Mouse (Mus musculus) sigmoid colon, adult 10 weeks (tissue): ENCODE results near the gene Zkscan4. TPM values are rescaled to one million over a fixed set of nuclear protein-coding genes. Genes with fewer than 3 reads are reported as not detected.

ENCODE experiments used
- polyA plus RNA-seq: library from polyadenylated mRNA; stranded (reverse); fragments of 350-450 nt; fragmentation: Illumina TruSeq; extraction: RNeasy Lipid Tissue Mini Kit (QIAGEN cat#74804); gene quantifications from one replicate; pipeline ENCODE4 v1.2.3, GENCODE M21; 2014; ENCODE audit warnings: low read depth, low replicate concordance

Gene Zkscan4
- polyA plus RNA-seq, result 0.98 TPM

GRCm38 (mm10) chr13:21478759-21479670 lies at the start of gene Zkscan4, which contains the start of gene Gm10065:
TSS of gene Zkscan4 (plus strand) at chr13:21478907.
TSS of gene Gm10065 (minus strand) at chr13:21479441.

GRCm38 (mm10) chr13:21440503-21441206 lies 38.1 kb upstream of the Zkscan4 start, which contains the start of gene Pgbd1:
TSS of gene Pgbd1 (minus strand) at chr13:21441058.

GRCm38 (mm10) chr13:21453449-21453848 lies 25.3 kb upstream of the Zkscan4 start, which contains the start of gene Zscan26:
TSS of gene Zscan26 (minus strand) at chr13:21453730.

GRCm38 (mm10) chr13:21468061-21469019 lies 10.4 kb upstream of the Zkscan4 start, which contains the start of gene Nkapl:
TSS of gene Nkapl (minus strand) at chr13:21468509.

GRCm38 (mm10) chr13:21495080-21495479 lies 16.4 kb downstream of the Zkscan4 start, which contains the start of gene AK157302:
TSS of gene AK157302 (plus strand) at chr13:21495223.

GRCm38 (mm10) chr13:21501182-21501581 lies 22.5 kb downstream of the Zkscan4 start, which contains the start of gene Gm11273:
TSS of gene Gm11273 (minus strand) at chr13:21501418.

GRCm38 (mm10) chr13:21530781-21531201 lies 52.1 kb downstream of the Zkscan4 start, which contains the start of gene Zkscan8:
TSS of gene Zkscan8 (minus strand) at chr13:21531120.

Other genes starting within 250 kb of the Zkscan4 start
- gene Gpx5, start 186.2 kb upstream of the Zkscan4 start, polyA plus RNA-seq, result 1.3 TPM
- gene Gpx6, start 166.8 kb upstream of the Zkscan4 start, polyA plus RNA-seq, result not detected
- gene Olfr1367, start 132.0 kb upstream of the Zkscan4 start, polyA plus RNA-seq, result not detected
- gene Zscan12, start 116.1 kb upstream of the Zkscan4 start, polyA plus RNA-seq, result 10.0 TPM
- gene Zkscan3, start 76.2 kb upstream of the Zkscan4 start, polyA plus RNA-seq, result 121 TPM
- 3.1 TPM for gene Pgbd1, start 37.8 kb upstream of the Zkscan4 start, polyA plus RNA-seq
- 116 TPM for gene Zscan26, start 25.2 kb upstream of the Zkscan4 start, polyA plus RNA-seq
- 0.50 TPM for gene Nkapl, start 10.4 kb upstream of the Zkscan4 start, polyA plus RNA-seq
- not detected for gene Gm10065, start 534 bp downstream of the Zkscan4 start, polyA plus RNA-seq
- 4.5 TPM for gene AK157302, start 16.3 kb downstream of the Zkscan4 start, polyA plus RNA-seq
- gene Gm11273, start 22.5 kb downstream of the Zkscan4 start, polyA plus RNA-seq, result not detected
- 33.2 TPM for gene Zkscan8, start 52.2 kb downstream of the Zkscan4 start, polyA plus RNA-seq
- not detected for gene Olfr1366, start 63.9 kb downstream of the Zkscan4 start, polyA plus RNA-seq
- not detected for gene Olfr1535, start 81.0 kb downstream of the Zkscan4 start, polyA plus RNA-seq
- gene Olfr1364, start 102.9 kb downstream of the Zkscan4 start, polyA plus RNA-seq, result not detected
- gene Olfr1362, start 135.1 kb downstream of the Zkscan4 start, polyA plus RNA-seq, result not detected
- gene Olfr11, start 163.6 kb downstream of the Zkscan4 start, polyA plus RNA-seq, result not detected
- not detected for gene Olfr1361, start 184.5 kb downstream of the Zkscan4 start, polyA plus RNA-seq
- gene Olfr1360, start 198.5 kb downstream of the Zkscan4 start, polyA plus RNA-seq, result not detected
- gene Olfr1359, start 219.2 kb downstream of the Zkscan4 start, polyA plus RNA-seq, result not detected
- not detected for gene Hist1h2bl, start 237.2 kb downstream of the Zkscan4 start, polyA plus RNA-seq
- gene Hist1h2ai, start 237.5 kb downstream of the Zkscan4 start, polyA plus RNA-seq, result not detected
- gene Hist1h3h, start 238.8 kb downstream of the Zkscan4 start, polyA plus RNA-seq, result not detected
- not detected for gene Hist1h2bm, start 243.1 kb downstream of the Zkscan4 start, polyA plus RNA-seq